Mouse (Mus musculus) thymus, postnatal 4 days (tissue): ENCODE measurements around the gene Anapc16.
A peak's percentile ranks its signal among the peaks of the same experiment; 100 is the strongest.

Source experiments
- DNase-seq: peaks from one replicate; pipeline ENCODE4 v3.0.0; 2021

The Anapc16 gene

GRCm38 (mm10) chr10:59967309-59967942 is 35.5 kb downstream of the Anapc16 start:
- no peak for DNase-seq

GRCm38 (mm10) chr10:59966743-59967142 is 36.2 kb downstream of the Anapc16 start:
- DNase-seq, result no peak

GRCm38 (mm10) chr10:59965788-59966187 is 37.1 kb downstream of the Anapc16 start:
- no peak for DNase-seq

GRCm38 (mm10) chr10:59965362-59965695 is 37.6 kb downstream of the Anapc16 start:
- peak; percentile 45 for DNase-seq

- DNase-seq, result peak; percentile 87
These were observed 38.2 kb downstream of the Anapc16 start for GRCm38 (mm10) chr10:59964504-59965361.

GRCm38 (mm10) chr10:59963609-59964008 is 39.3 kb downstream of the Anapc16 start:
- DNase-seq, result peak; percentile 51

- peak; percentile 30 for DNase-seq
These were observed 43.4 kb downstream of the Anapc16 start for GRCm38 (mm10) chr10:59959517-59959916.

GRCm38 (mm10) chr10:59958458-59958857 is 44.5 kb downstream of the Anapc16 start:
- peak; percentile 67 for DNase-seq

GRCm38 (mm10) chr10:59957171-59958149 is 45.5 kb downstream of the Anapc16 start:
- DNase-seq, result peak; percentile 66

GRCm38 (mm10) chr10:59956681-59957080 is 46.3 kb downstream of the Anapc16 start:
- DNase-seq, result no peak

GRCm38 (mm10) chr10:59953564-59954039 is 49.3 kb downstream of the Anapc16 start:
- peak; percentile 55 for DNase-seq

- peak; percentile 61 for DNase-seq
These were observed 50.0 kb downstream of the Anapc16 start for GRCm38 (mm10) chr10:59952781-59953563.

- peak; percentile 72 for DNase-seq
These were observed 50.7 kb downstream of the Anapc16 start for GRCm38 (mm10) chr10:59952152-59952780.

GRCm38 (mm10) chr10:59951211-59952151 is 51.5 kb downstream of the Anapc16 start, which contains the start of gene Ddit4:
TSS of gene Ddit4 (minus strand) at chr10:59951834.
- DNase-seq, result peak; percentile 100

GRCm38 (mm10) chr10:59950716-59951191 is 52.2 kb downstream of the Anapc16 start:
- DNase-seq, result peak; percentile 93

- DNase-seq, result peak; percentile 62
These were observed 52.9 kb downstream of the Anapc16 start for GRCm38 (mm10) chr10:59949783-59950605.

- no peak for DNase-seq
These were observed 53.7 kb downstream of the Anapc16 start for GRCm38 (mm10) chr10:59949255-59949648.

GRCm38 (mm10) chr10:59948363-59949254 is 54.3 kb downstream of the Anapc16 start:
- DNase-seq, result peak; percentile 28
